Comparison of ENCODE assay signal across 8 mouse cellular contexts in the genomic region with DNA sequence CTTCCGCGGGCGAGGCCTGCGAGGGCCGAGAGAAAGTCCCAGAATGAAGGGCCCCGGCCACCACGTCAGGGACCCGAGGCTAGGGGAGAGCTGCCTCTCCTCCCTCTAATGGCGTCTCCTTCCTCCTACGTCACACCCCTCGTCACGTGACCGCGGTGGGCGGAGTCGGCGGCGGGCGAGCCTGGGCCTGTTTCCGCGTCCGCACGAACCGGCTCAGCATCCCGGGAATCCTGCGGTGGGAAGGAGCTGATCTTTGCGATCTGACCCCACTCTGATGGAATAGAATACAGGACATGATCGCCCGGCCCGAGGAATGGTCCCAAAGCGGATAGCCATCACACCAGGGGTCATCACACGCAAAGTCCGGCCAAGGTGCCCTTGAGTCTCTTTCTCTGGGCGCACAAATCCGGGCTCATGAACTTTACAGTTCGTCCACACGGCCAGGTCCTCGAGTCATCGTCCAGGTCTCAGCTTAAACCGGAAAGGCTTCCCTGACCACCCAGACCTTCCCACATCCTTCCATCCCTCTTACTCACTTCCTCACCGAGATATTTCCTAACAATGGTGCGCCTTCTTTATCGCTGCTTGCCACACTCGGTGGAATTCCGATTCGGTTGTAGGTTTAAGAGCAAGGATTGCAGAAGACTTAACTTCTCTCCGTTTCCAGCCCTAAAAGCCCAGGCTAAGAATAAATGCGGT. TPM values are rescaled to one million over a fixed set of nuclear protein-coding genes. Genes with fewer than 3 reads are reported as not detected.
DNase-seq lines count a peak whose midpoint lies in the region; ATAC-seq lines count a peak whose summit lies in the region.

A gene (minus strand): TSS at position 122 of the 699 bp plus-strand sequence.

- no peaks in the 10 kb centered on the region for H3K27me3 ChIP-seq in megakaryocyte, embryonic 14.5 days (replicated peaks)

- peaks cover 31% of the 10 kb centered on the region for H3K36me3 ChIP-seq in megakaryocyte, embryonic 14.5 days (replicated peaks; ENCODE audit: low read length)

- ATAC-seq in common myeloid progenitor, adult 5-6 weeks (replicated peaks; ENCODE audit: low read depth, poor library complexity, severe bottlenecking): peak; percentile 63

- DNase-seq in ZHBTc4 (ENCODE audit: low read depth, low spot score): peak; percentile 95
- peak; percentile 93 to 95 for DNase-seq in gastrocnemius, adult 8-10 months (ENCODE audit: low spot score in 2 of 2)
- DNase-seq in hindlimb bud, embryonic 11.5 days (ENCODE audit: extremely low spot score, low read depth, low spot score): peak; percentile 50
- DNase-seq in left cerebral cortex, adult 8-10 months (ENCODE audit: low spot score in 2 of 2): peak; percentile 91 to 99
- peak; percentile 97 to 98 for DNase-seq in right cerebral cortex, postnatal 10 days (ENCODE audit: low spot score in 2 of 2)
- DNase-seq in urinary bladder, postnatal 25 days (ENCODE audit: low spot score): peak; percentile 100

- H3K4me3 ChIP-seq in megakaryocyte, embryonic 14.5 days (replicated peaks): peak within 1 kb of the TSS; percentile 98

- no peaks in the 10 kb centered on the region for H3K9me3 ChIP-seq in megakaryocyte, embryonic 14.5 days

- H3K4me1 ChIP-seq in megakaryocyte, embryonic 14.5 days: peaks cover 60% of the 10 kb centered on the region

RNA-seq across cellular contexts. Expression of the gene that starts here (rescaled TPM):
- 38.3 and 43.0 TPM in 2 replicates for total RNA-seq in common myeloid progenitor, adult 5-6 weeks (2017)
- 10 to 100 TPM; 51.9 to 61.4 (median 57.4) TPM for total RNA-seq in gastrocnemius, adult 8-10 months (2022)
- 10 to 100 TPM; 51.5 to 59.0 (median 55.1) TPM for total RNA-seq in left cerebral cortex, adult 8-10 months (2022)
- 33.5 and 38.0 TPM in 2 replicates for polyA plus RNA-seq in megakaryocyte, embryonic 14.5 days (2012; ENCODE audit: insufficient read depth, low replicate concordance)

Comparison
In these comparisons a context has a peak if more than half of its experiments do, and no peak if none do; other contexts are left out.
1. Peak in every context shown above with its lines: DNase-seq, ATAC-seq and H3K4me3 ChIP-seq.
2. DNase-seq: peak in every context shown above with its lines; median percentile 100 in urinary bladder, postnatal 25 days; 98 in right cerebral cortex, postnatal 10 days; 95 in ZHBTc4; 95 in left cerebral cortex, adult 8-10 months; 94 in gastrocnemius, adult 8-10 months; 50 in hindlimb bud, embryonic 11.5 days.